Mouse (Mus musculus): ENCODE results near the gene Unc5c.
A peak's percentile ranks its signal among the peaks of the same experiment; 100 is the strongest.

Unc5c gene

GRCm38 (mm10) chr3:141511253-141512038 is 46.4 kb downstream of the Unc5c start:
- no peak for DNase-seq (ENCODE audit: low spot score)

- no peak for DNase-seq (ENCODE audit: low spot score)
Observed at GRCm38 (mm10) chr3:141528751-141529150, 63.7 kb downstream of the Unc5c start.

DNA sequence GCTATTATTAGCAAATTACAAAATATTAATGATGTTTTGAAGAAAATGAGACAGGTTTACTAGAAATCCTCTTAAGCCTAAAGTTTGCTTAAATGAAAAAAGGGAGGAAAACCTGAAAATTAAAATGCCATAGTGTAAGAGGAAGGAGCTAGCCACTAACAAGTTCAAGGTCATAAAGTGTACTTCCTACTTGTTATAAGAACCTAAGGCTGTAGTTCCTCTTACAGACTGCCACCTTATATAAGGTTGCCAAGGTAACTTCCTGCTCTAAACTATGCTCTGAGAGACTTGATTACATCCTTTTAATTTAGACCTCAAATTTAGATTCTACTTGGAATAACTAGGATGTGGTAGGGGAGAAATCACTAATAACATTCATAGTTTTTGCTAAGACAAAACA is 64.6 kb downstream of the Unc5c start:
- DNase-seq (ENCODE audit: low spot score): no peak

DNA sequence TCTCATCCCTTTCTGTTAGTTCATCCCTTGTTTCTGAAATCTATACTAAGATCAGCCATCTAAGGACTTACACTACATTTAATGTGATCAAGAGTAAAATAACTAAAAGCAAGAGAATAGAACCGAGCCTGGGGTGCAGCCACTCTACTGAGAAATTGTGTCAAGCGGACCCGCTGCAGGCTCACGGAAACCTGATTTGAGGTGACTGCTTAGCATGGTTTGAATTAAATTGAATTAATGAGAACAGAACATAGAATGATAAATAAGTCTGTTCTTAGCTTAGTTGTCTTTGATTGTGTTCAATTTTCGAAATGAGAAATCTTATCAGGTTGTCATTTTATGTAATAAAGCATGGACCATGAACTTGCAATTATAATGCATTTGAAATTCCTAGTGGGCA is 68.8 kb downstream of the Unc5c start:
- no peak for DNase-seq (ENCODE audit: low spot score)

DNA sequence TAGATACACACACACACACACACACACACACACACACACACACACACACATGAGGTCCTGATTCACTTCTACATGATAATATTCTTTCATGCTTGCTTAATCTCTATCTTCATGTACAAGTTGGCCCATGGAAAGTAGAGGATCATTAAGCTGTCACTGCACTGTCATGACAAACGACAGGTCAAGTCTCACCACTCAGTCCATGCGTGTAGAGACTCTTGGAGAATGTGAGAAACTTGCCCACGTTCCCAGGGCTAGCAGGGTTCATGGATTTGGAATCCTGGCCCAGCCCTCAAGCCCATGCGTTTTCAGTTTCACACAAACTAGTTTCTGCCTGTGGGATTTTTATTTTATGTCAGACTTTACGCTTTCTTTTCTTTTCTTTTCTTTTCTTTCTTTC is 71.8 kb downstream of the Unc5c start:
- no peak for DNase-seq (ENCODE audit: low spot score)

- no peak for DNase-seq (ENCODE audit: low spot score)
Observed at GRCm38 (mm10) chr3:141538120-141538519, 73.1 kb downstream of the Unc5c start.

DNA sequence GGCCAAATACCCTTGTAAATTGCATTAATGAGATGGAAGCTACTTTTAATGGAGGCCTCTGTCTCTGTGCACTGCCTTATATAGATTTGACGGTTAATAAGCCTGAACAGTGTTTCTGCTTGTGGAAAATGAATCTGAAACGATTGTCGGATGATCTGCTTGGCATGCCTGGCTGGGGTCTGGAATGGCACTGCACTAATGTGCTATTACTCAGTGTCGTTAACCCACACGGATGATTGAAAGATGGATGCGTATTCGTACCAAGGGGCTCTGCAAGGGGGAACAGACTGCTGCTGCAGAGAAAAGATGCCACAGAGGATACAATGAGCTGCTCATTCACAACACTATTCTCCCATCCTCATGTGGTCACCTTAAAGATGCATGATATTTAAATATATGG is 75.7 kb downstream of the Unc5c start:
- DNase-seq (ENCODE audit: low spot score): no peak

DNA sequence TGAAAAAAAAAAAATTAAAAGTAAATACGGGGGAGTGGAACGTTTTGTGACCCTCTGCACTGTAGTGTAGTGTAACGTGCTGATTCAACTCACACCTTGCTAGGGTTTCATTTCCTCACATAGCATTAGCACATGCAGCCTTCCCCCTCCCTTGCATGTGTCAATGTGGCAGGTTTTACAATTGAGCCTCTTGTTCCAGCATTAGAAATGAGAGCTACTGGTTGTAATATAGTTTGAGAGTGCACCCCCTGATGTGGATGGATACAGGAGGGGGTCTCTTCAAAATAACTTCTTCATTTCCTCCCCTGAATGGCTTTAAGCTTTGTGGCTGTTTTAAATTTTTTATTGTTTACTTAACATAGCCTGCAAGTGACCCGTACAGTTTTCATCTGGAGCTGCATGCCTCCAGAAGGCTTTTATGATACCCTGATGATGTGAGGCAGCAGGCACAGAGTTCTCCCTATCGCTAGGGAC is 82.4 kb downstream of the Unc5c start:
- no peak for DNase-seq (ENCODE audit: low spot score)

GRCm38 (mm10) chr3:141549661-141550060 is 84.6 kb downstream of the Unc5c start:
- peak; percentile 15 for DNase-seq (ENCODE audit: low spot score)

DNA sequence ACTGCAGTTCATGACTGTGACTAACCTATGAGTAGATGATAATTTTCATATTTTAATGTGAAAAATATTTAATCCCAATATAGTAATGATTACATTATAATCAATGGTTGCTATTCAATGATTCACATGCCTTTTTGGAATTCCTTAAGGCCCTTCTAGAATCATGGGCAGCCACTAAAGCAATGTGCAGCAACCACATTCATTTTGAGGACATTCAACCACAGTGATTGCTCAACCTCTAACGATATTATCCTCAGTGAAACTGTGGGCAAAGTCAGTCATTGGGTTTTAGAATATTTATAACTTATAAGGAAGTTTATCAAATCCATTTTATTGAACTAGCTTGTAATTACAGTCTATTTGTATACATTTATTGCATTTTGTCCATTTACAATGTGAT is 87.9 kb downstream of the Unc5c start:
- no peak for DNase-seq (ENCODE audit: low spot score)

- DNase-seq (ENCODE audit: low spot score): no peak
Observed at GRCm38 (mm10) chr3:141557072-141557471, 92.1 kb downstream of the Unc5c start.

- no peak for DNase-seq (ENCODE audit: low spot score)
Observed at GRCm38 (mm10) chr3:141575076-141575688, 110.2 kb downstream of the Unc5c start.

DNA sequence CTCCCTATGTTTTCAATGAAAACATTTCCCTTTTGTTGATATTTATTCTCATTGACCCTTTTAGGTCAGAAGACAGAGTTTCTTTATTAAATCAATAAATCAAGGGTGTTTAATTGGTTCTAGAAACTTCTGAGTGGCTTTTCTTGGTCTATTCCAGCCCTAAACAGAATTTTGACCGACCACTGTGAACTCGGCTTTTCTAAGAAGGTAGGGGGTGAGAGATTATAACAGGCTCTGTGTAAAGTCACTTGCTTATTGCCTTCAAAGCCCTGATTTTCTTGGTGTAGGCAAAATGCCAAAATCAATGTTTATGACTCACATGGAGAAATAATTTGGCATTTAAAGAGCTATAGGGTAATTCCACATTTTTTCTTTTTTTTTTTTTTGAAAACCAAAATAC is 112.4 kb downstream of the Unc5c start:
- peak; percentile 42 for DNase-seq (ENCODE audit: low spot score)

DNA sequence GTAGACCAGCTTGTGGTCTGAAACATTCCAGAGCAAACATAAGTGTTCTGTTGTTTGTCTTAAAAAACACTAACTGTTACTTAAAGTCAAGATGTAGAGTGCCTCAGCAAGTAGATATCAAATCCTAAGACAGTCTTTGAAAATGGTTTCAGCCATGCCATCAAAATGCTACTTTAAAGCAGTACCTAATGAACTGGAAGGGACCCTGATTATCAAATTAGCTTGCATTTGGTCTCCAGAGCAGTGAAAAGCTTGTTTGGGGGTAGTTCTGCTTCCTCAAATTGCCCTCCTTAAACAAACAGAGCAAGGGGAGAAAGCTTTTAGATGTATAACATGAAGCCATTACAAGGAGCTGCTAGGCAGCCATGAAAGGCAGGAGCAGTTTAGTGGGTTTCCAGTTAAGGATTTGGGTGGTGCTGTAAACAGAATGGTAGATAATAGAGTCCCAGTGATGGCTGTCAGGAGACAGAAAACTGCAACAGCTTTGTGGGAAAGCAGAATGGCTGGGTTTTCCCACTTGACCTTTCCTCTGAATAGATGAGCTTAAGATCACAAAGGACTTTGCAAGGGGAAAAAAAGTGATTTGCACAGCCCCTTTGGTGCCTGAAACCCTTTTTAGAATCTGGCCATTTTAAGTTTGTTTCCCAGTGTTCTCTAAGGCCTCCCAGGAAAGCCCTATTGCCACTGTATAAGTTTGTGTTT is 116.3 kb downstream of the Unc5c start:
- peak; percentile 46 for DNase-seq (ENCODE audit: low spot score)

DNA sequence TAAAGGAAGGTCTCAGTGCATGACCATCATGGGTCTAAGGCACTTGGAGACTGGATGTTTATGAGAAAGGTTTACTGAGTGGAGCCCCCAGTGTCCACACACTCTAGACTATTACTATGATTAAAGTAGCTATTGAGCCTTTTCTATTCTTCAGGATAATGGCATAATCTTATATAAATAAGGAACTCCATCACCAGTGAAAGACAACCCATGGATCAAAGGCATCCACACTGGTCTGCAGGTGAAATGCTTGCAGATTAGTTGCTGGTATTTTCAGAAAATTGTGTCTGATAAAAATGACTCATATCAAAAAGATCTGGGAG is 116.8 kb downstream of the Unc5c start:
- no peak for DNase-seq (ENCODE audit: low spot score)

GRCm38 (mm10) chr3:141583180-141583579 is 118.2 kb downstream of the Unc5c start:
- DNase-seq (ENCODE audit: low spot score): no peak

GRCm38 (mm10) chr3:141589392-141590012 is 124.5 kb downstream of the Unc5c start:
- no peak for DNase-seq (ENCODE audit: low spot score)

- DNase-seq (ENCODE audit: low spot score): no peak
Observed at GRCm38 (mm10) chr3:141593249-141593648, 128.2 kb downstream of the Unc5c start.

DNA sequence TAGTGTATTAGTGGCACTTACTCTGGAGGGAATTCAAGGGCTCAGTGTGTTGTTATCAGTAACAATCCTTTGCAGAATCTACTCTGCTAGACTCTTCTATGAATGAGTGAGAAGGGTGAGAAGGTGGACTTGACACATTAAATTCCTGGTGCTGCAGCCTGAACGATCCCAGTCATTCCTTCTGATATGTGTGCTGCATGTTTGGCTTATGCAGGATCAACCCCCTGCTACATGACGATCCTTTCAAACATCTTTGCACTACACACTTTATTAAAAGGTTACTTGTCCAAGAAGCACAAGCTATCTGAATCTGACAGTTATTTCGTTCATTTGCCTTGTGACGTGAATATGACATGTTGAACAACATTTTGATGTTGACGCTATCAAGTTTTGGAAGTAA is 129.1 kb downstream of the Unc5c start:
- DNase-seq (ENCODE audit: low spot score): no peak

DNA sequence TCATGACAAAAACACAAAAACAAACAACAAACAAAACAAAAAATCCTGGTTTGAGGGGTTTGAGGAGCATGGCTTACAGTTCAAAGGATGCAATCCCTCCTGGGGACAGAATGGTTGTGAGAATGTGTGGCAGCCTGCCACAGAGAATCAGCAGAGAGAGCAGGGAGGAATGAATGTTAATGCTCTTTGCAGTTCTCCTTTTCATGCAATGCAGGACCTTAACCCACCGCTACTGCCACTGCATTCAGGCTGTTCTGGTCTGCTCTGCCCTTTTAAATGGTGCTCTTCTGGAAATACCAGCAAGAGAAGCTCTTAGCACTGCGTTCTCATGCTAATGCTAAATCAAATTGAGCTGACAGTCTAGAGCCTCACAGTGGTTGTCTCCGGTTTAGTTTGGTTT is 130.1 kb downstream of the Unc5c start:
- no peak for DNase-seq (ENCODE audit: low spot score)

- no peak for DNase-seq (ENCODE audit: low spot score)
Observed at GRCm38 (mm10) chr3:141596461-141596860, 131.4 kb downstream of the Unc5c start.

GRCm38 (mm10) chr3:141596881-141597280 is 131.9 kb downstream of the Unc5c start:
- DNase-seq (ENCODE audit: low spot score): no peak

- DNase-seq (ENCODE audit: low spot score): no peak
Observed at GRCm38 (mm10) chr3:141597974-141598373, 133.0 kb downstream of the Unc5c start.

Measured in MN1 (cell line).